In the genomic region with DNA sequence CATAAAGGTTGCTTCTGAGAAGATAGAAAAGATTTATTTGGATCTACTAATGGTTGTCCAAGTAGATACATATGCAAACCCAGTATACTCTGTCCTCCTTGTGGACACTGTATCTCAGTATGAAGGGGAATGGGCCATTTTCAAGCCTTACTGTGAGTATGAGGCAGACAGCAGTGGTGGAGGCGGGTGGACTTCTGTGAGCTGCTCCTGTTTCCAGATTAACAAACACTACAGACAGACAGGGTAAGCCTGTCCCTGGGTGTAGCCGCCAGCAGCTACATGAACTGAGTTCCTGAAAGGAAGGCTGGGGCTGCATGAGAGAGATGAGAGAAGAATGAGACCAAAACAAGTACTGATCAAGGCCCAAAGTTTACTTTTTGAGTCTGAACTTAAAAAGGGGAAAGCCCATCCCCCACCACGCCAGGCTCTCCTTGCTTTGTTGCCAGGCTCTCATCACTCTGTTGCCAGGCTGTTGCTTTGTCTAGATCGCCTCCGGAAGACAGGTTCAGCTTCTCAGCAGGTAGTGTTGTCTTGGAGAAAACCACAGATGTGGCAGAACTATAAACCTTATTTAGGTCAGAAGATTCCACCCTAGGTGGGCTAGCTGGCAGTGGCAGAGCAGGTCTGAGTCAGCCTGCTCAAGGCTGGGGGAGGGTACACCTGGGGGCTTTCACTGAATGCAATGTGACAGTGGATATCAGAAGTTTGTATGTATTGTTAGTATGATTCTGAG, we compare ENCODE assay signal across 28 mouse cellular contexts. TPM values are rescaled to one million over a fixed set of nuclear protein-coding genes. Genes with fewer than 3 reads are reported as not detected.
DNase-seq lines count a peak whose midpoint lies in the region; ATAC-seq and TF ChIP-seq lines count a peak whose summit lies in the region.
"Had no signal": no experiment of that assay in that cellular context is flagged by ENCODE, and none has a peak within 500 bp of the region (broad histone marks: within the 10 kb centered on the region; RNA-seq: fewer than 3 reads in every experiment).

Gene 1700093K21Rik (minus strand): TSS at position 683 of the 733 bp plus-strand sequence.

- WGBS in midbrain, postnatal 0 days, result 26% methylated on average over 5 of the region's 5 CpGs
- 30% methylated on average over 5 of the region's 5 CpGs for whole genome bisulfite sequencing in midbrain, embryonic 16.5 days

- no peaks in the 10 kb centered on the region for H3K9me3 ChIP-seq in midbrain, postnatal 0 days (ENCODE audit: low read length)
- no peaks in the 10 kb centered on the region for H3K9me3 ChIP-seq in midbrain, embryonic 16.5 days (replicated peaks; ENCODE audit: control insufficient read depth, low read length, poor library complexity, severe bottlenecking)
- H3K9me3 ChIP-seq: embryonic facial prominence, embryonic 13.5 days; forebrain, embryonic 15.5 days; limb, embryonic 10.5 days; neural tube, embryonic 12.5 days had no signal

- no peak within 1 kb of the TSS for H3K9ac ChIP-seq in midbrain, postnatal 0 days (replicated peaks; ENCODE audit: low read length, poor library complexity, severe bottlenecking)
- no peak within 1 kb of the TSS for H3K9ac ChIP-seq in midbrain, embryonic 16.5 days (ENCODE audit: low read depth, low read length)
- H3K9ac ChIP-seq: embryonic facial prominence, embryonic 13.5 days; forebrain, embryonic 15.5 days; hindbrain, embryonic 14.5 days; neural tube, embryonic 12.5 days had no signal

- ATAC-seq in frontal cortex, adult (ENCODE audit: low TSS enrichment), result peak; percentile 91
- 0 out of 2 replicates have a peak, but pooled peaks have one; percentile 7 for ATAC-seq in midbrain, postnatal 0 days (ENCODE audit: low FRiP score)
- no peak for ATAC-seq in midbrain, embryonic 16.5 days
- ATAC-seq in megakaryocyte, adult 5-6 weeks (ENCODE audit: poor library complexity, severe bottlenecking), result no peak
- ATAC-seq: activated CD4-positive, CD25-positive, alpha-beta regulatory T cell, adult 4 months; forebrain, embryonic 15.5 days had no signal

- no peaks in the 10 kb centered on the region for H3K27me3 ChIP-seq in midbrain, postnatal 0 days (ENCODE audit: insufficient read depth, low read length)
- no peaks in the 10 kb centered on the region for H3K27me3 ChIP-seq in midbrain, embryonic 16.5 days (ENCODE audit: control insufficient read depth, insufficient read depth, low read depth, low read length)
- H3K27me3 ChIP-seq: embryonic facial prominence, embryonic 13.5 days; forebrain, embryonic 15.5 days; megakaryocyte, embryonic 14.5 days; neural tube, embryonic 12.5 days had no signal

- H3K4me1 ChIP-seq in midbrain, postnatal 0 days (ENCODE audit: insufficient read depth, low read length), result no peaks in the 10 kb centered on the region
- no peaks in the 10 kb centered on the region for H3K4me1 ChIP-seq in midbrain, embryonic 16.5 days (ENCODE audit: control insufficient read depth, insufficient read depth, low read length)
- H3K4me1 ChIP-seq: embryonic facial prominence, embryonic 13.5 days; forebrain, embryonic 15.5 days; limb, embryonic 10.5 days; megakaryocyte, embryonic 14.5 days; neural tube, embryonic 12.5 days had no signal

- no peak within 1 kb of the TSS for H3K27ac ChIP-seq in midbrain, postnatal 0 days (ENCODE audit: low read depth, low read length)
- H3K27ac ChIP-seq in midbrain, embryonic 16.5 days (ENCODE audit: low read length), result no peak within 1 kb of the TSS
- H3K27ac ChIP-seq: embryonic facial prominence, embryonic 13.5 days; forebrain, embryonic 15.5 days; hindbrain, embryonic 14.5 days; limb, embryonic 10.5 days; neural tube, embryonic 12.5 days had no signal

- H3K4me3 ChIP-seq in midbrain, postnatal 0 days (ENCODE audit: low read depth, low read length), result no peak within 1 kb of the TSS
- no peak within 1 kb of the TSS for H3K4me3 ChIP-seq in midbrain, embryonic 16.5 days (ENCODE audit: low read depth, low read length)
- H3K4me3 ChIP-seq: embryonic facial prominence, embryonic 13.5 days; forebrain, embryonic 15.5 days; limb, embryonic 10.5 days; megakaryocyte, embryonic 14.5 days; neural tube, embryonic 12.5 days had no signal

- H3K36me3 ChIP-seq in midbrain, postnatal 0 days (ENCODE audit: insufficient read depth, low read length), result no peaks in the 10 kb centered on the region
- no peaks in the 10 kb centered on the region for H3K36me3 ChIP-seq in midbrain, embryonic 16.5 days (ENCODE audit: control insufficient read depth, insufficient read depth, low read length)
- H3K36me3 ChIP-seq: embryonic facial prominence, embryonic 13.5 days; forebrain, embryonic 15.5 days; limb, embryonic 10.5 days; neural tube, embryonic 12.5 days had no signal

- no peak for DNase-seq in frontal cortex, adult 2 months (ENCODE audit: extremely low spot score in 1 of 2, low spot score in 1 of 2)
- DNase-seq in midbrain, postnatal 0 days (ENCODE audit: low spot score), result no peak
- DNase-seq in ZHBTc4 (ENCODE audit: low read depth, low spot score), result peak; percentile 31
- DNase-seq in heart, postnatal 4 days, result no peak
- DNase-seq: adrenal gland, postnatal 10 days; B cell, adult 2 months; cerebellum, adult 18-20 months; heart, postnatal 10 days; kidney, adult 8-10 months; kidney, postnatal 25 days; lung, adult 18-20 months; lung, postnatal 14 days; thymus, postnatal 4 days had no signal

- H3K4me2 ChIP-seq in midbrain, postnatal 0 days (ENCODE audit: low read depth, low read length, poor library complexity, severe bottlenecking), result no peak within 1 kb of the TSS
- no peak within 1 kb of the TSS for H3K4me2 ChIP-seq in midbrain, embryonic 16.5 days (ENCODE audit: low read length)
- H3K4me2 ChIP-seq: embryonic facial prominence, embryonic 13.5 days; forebrain, embryonic 15.5 days; heart, embryonic 11.5 days; hindbrain, embryonic 14.5 days; neural tube, embryonic 12.5 days had no signal

- no peak for TF ChIP-seq CTCF in midbrain, postnatal 0 days (IDR thresholded peaks at IDR 0.05)

RNA-seq across cellular contexts. Expression of gene 1700093K21Rik, which starts in this region (rescaled TPM):
- 0.99 and 1.8 TPM in 2 replicates for polyA plus RNA-seq in frontal cortex, adult 2 months (2012; rRNA removed)
- 0.52 TPM in 1 of 2 replicates, not detected in the other for total RNA-seq in midbrain, postnatal 0 days (2014; rRNA removed)
- 0.20 TPM in 1 of 2 replicates, not detected in the other for polyA plus RNA-seq in midbrain, postnatal 0 days (2015; fragmentation: Nextera tagmentation; extraction: Ambion mirVana)
- polyA plus RNA-seq in midbrain, embryonic 16.5 days (2015; fragmentation: Nextera tagmentation; extraction: Ambion mirVana), result not detected in 2 replicates
- total RNA-seq in megakaryocyte, adult 5-6 weeks (2015), result not detected in 2 replicates
- not detected in 2 replicates for total RNA-seq in megakaryocyte, adult 5-6 weeks (2017)
- total RNA-seq in heart, postnatal 4 days (2021), result not detected
- total RNA-seq: gastrocnemius, adult 18-20 months; heart, postnatal 10 days; liver, adult 2 months had no signal
- polyA plus RNA-seq: activated CD4-positive, CD25-positive, alpha-beta regulatory T cell, adult 4 months; embryonic facial prominence, embryonic 13.5 days; heart, embryonic 11.5 days; hindbrain, embryonic 14.5 days; intestine, embryonic 14.5 days; limb, embryonic 10.5 days; liver, adult 2 months; neural tube, embryonic 12.5 days; small intestine, adult 2 months had no signal

Comparison
In these comparisons a context has a peak if more than half of its experiments do, and no peak if none do; other contexts are left out.
1. Peak in ATAC-seq in midbrain, postnatal 0 days; RNA of the gene not detected or under 1 TPM.